Mouse (Mus musculus) liver (tissue): ENCODE measurements around the gene Tcf3.
A peak's percentile ranks its signal among the peaks of the same experiment; 100 is the strongest.

Experiments
- DNase-seq: peaks from one replicate; pipeline ENCODE4 v3.0.0-alpha.2; 2020; ENCODE audit warnings: mixed read lengths

The Tcf3 gene

GRCm38 (mm10) chr10:80405481-80406173 is 27.8 kb downstream of the Tcf3 start:
- no peak for DNase-seq

GRCm38 (mm10) chr10:80403044-80403692 is 30.3 kb downstream of the Tcf3 start:
- peak; percentile 54 for DNase-seq

- DNase-seq, result no peak
Measured at GRCm38 (mm10) chr10:80400704-80401161, 32.7 kb downstream of the Tcf3 start.

- DNase-seq, result no peak
Measured at GRCm38 (mm10) chr10:80399973-80400703, 33.3 kb downstream of the Tcf3 start.

- DNase-seq, result peak; percentile 100
Measured at GRCm38 (mm10) chr10:80399191-80399972, 34.1 kb downstream of the Tcf3 start, which contains the start of gene Mbd3. Mbd3 (minus strand) TSS chr10:80399550.

GRCm38 (mm10) chr10:80398719-80399190 is 34.7 kb downstream of the Tcf3 start:
- DNase-seq, result peak; percentile 99

GRCm38 (mm10) chr10:80398174-80398535 is 35.3 kb downstream of the Tcf3 start:
- no peak for DNase-seq

GRCm38 (mm10) chr10:80397524-80398173 is 35.8 kb downstream of the Tcf3 start:
- no peak for DNase-seq

GRCm38 (mm10) chr10:80396822-80397523 is 36.5 kb downstream of the Tcf3 start:
- no peak for DNase-seq

GRCm38 (mm10) chr10:80395025-80395627 is 38.3 kb downstream of the Tcf3 start:
- no peak for DNase-seq

GRCm38 (mm10) chr10:80392687-80393086 is 40.8 kb downstream of the Tcf3 start:
- DNase-seq, result no peak

- DNase-seq, result no peak
Measured at GRCm38 (mm10) chr10:80390697-80391096, 42.8 kb downstream of the Tcf3 start.

- no peak for DNase-seq
Measured at GRCm38 (mm10) chr10:80389185-80389708, 44.2 kb downstream of the Tcf3 start.

GRCm38 (mm10) chr10:80388731-80389130 is 44.7 kb downstream of the Tcf3 start:
- no peak for DNase-seq

- peak; percentile 93 for DNase-seq
Measured at GRCm38 (mm10) chr10:80387522-80387959, 45.9 kb downstream of the Tcf3 start, which contains the start of gene Mex3d. Mex3d (minus strand) TSS chr10:80387659.

- no peak for DNase-seq
Measured at GRCm38 (mm10) chr10:80386735-80387471, 46.5 kb downstream of the Tcf3 start.

- DNase-seq, result peak; percentile 42
Measured at GRCm38 (mm10) chr10:80385811-80386734, 47.4 kb downstream of the Tcf3 start.

GRCm38 (mm10) chr10:80385310-80385709 is 48.1 kb downstream of the Tcf3 start:
- DNase-seq, result no peak

- DNase-seq, result peak; percentile 66
Measured at GRCm38 (mm10) chr10:80384709-80385108, 48.7 kb downstream of the Tcf3 start.
